Mouse (Mus musculus) ES-E14 (cell line): ENCODE measurements around the gene Nlrc3. TPM values are rescaled to one million over a fixed set of nuclear protein-coding genes. Genes with fewer than 3 reads are reported as not detected.

ENCODE experiments used
- DNase-seq: peaks from one replicate; pipeline ENCODE4 v3.0.0-alpha.2; 2013; ENCODE audit warnings: low read depth, low spot score
- H3K27ac ChIP-seq: 2 replicates; pipeline ENCODE4 v1.5.1; 2012; ENCODE audit warnings: low read depth, mild to moderate bottlenecking, low read length, moderate library complexity, mixed read lengths; ENCODE audit not compliant: poor library complexity, insufficient read depth, severe bottlenecking
- H3K36me3 ChIP-seq: 2 replicates; pipeline ENCODE4 v1.6.1; 2012; ENCODE audit warnings: mild to moderate bottlenecking, low read length, moderate library complexity, mixed read lengths; ENCODE audit not compliant: control insufficient read depth, poor library complexity, insufficient read depth, severe bottlenecking
- H3K4me1 ChIP-seq, 2 experiments: fragments of 150-350 bp in 1 of 2; sonication (generic) in 1 of 2; 2 replicates each; pipeline ENCODE4 v1.6.1; 2012; ENCODE audit warnings: low read length in 2 of 2, mild to moderate bottlenecking in 1 of 2, mixed read lengths in 1 of 2; ENCODE audit not compliant: control insufficient read depth in 2 of 2, insufficient read depth in 2 of 2, poor library complexity in 1 of 2
- H3K4me3 ChIP-seq, 2 experiments: fragments of 150-350 bp in 1 of 2; sonication (generic) in 1 of 2; 2 replicates each; pipeline ENCODE4 v1.5.1; 2012; ENCODE audit warnings: low read length in 2 of 2, low read depth in 1 of 2, mild to moderate bottlenecking in 1 of 2, mixed read lengths in 1 of 2; ENCODE audit not compliant: insufficient read depth in 1 of 2, poor library complexity in 1 of 2, severe bottlenecking in 1 of 2
- H3K9ac ChIP-seq: 2 replicates; pipeline ENCODE4 v1.6.1; 2012; ENCODE audit warnings: low read depth, mild to moderate bottlenecking, low read length, mixed read lengths; ENCODE audit not compliant: poor library complexity, insufficient read depth, severe bottlenecking
- H3K9me3 ChIP-seq: fragments of 150-350 bp; sonication (generic); 2 replicates; pipeline ENCODE4 v1.6.1; 2012; ENCODE audit warnings: low read depth, mild to moderate bottlenecking, low read length; ENCODE audit not compliant: control insufficient read depth, insufficient read depth
- CHD2 ChIP-seq: IDR thresholded peaks from 2 replicates; pipeline ENCODE4 v1.6.1; 2014; ENCODE audit warnings: mild to moderate bottlenecking, low read depth, low read length, inconsistent platforms
- HCFC1 ChIP-seq: IDR thresholded peaks from 2 replicates; pipeline ENCODE4 v1.6.1; 2012; ENCODE audit warnings: low read length, inconsistent platforms, borderline replicate concordance; ENCODE audit not compliant: insufficient read depth
- MAFK ChIP-seq: IDR thresholded peaks from 2 replicates; pipeline ENCODE4 v1.6.1; 2014; ENCODE audit warnings: mild to moderate bottlenecking, low read depth, low read length, inconsistent platforms; ENCODE audit not compliant: insufficient read depth
- ZC3H11A ChIP-seq: IDR thresholded peaks from 2 replicates; pipeline ENCODE4 v1.6.1; 2012; ENCODE audit warnings: low read depth, mild to moderate bottlenecking, inconsistent platforms, low read length, borderline replicate concordance
- ZNF384 ChIP-seq: IDR thresholded peaks from 2 replicates; pipeline ENCODE4 v1.6.1; 2012; ENCODE audit warnings: low read depth, low read length, inconsistent platforms
- in situ Hi-C, 2 experiments: fragments of 600-800 bp; cut with MboI; formaldehyde crosslinking; loops; one replicate each; pipeline ENCODE4 v1.15.1; 2025; ENCODE audit warnings: low sequenced_read_pairs in 2 of 2, inconsistent platforms in 1 of 2; ENCODE audit not compliant: unreplicated experiment in 2 of 2
- total RNA-seq: library from RNA; depleted of rRNA; stranded (reverse); fragments of 300-350 nt; gene quantifications from 2 replicates; pipeline ENCODE4 v1.2.3, GENCODE M21; 2012

The Nlrc3 gene
- total RNA-seq, 1 experiment, result 2.1 TPM

DNA sequence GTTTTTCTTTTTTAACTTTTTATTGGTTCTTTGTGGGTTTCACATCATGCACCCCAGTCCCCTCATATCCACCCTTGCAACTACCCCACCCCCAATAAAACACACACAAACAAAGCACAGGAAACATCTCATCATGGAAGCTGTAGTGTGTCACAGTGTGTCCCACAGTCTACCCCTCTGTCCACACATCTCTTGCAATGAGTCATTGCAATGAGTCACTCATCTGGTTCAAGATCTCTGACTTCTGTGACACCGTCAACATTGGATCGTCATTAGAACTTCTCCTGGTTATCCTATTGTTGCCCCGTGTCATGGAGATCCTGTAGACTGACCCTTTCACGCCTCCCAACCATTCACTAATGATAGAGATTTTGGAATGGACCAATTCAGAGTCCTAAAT is 41.7 kb downstream of the Nlrc3 start:
- no peak overlapping the region for H3K4me3 ChIP-seq
- TF ChIP-seq ZC3H11A (no peak), HCFC1 (no peak), ZNF384 (no peak), MAFK (no peak), CHD2 (no peak)
- H3K9me3 ChIP-seq, result no peaks in the 10 kb centered on the region
- H3K36me3 ChIP-seq, result peaks cover 8% of the 10 kb centered on the region; the same call in 1 of the 2 replicates
- no peak overlapping the region for H3K9ac ChIP-seq
- peaks cover 0 to 2% of the 10 kb centered on the region in 2 experiments; a peak in 1 of 4 replicates for H3K4me1 ChIP-seq
- no peak overlapping the region for H3K27ac ChIP-seq
- in situ Hi-C loops, result no loop called here
- no peak for DNase-seq

DNA sequence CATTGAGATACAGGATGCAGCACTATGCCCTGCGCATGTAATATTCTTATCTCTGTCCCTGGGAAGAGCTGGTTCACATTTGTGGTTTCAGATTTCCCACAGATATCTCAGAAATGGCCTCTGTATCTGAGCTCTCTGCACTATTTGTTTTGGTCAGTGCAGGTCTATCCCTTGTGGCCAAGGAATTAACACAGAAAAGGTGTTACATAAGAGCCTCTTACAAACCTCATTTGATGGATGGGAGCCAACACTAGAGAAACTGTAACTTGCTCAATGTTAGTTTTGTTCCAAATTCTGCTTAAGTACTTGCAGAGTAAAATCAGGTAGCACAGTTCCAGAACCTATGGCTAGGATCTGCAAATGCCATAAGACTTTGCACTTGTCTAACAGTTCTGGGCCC is 42.3 kb downstream of the Nlrc3 start:
- no peak for TF ChIP-seq MAFK
- no peak for TF ChIP-seq ZC3H11A
- no peak for TF ChIP-seq HCFC1
- no peak for TF ChIP-seq CHD2
- TF ChIP-seq ZNF384, result no peak
- no peak overlapping the region for H3K27ac ChIP-seq
- no peak overlapping the region for H3K4me3 ChIP-seq
- no peaks in the 10 kb centered on the region for H3K9me3 ChIP-seq
- DNase-seq, result no peak
- peaks cover 8% of the 10 kb centered on the region; the same call in 1 of the 2 replicates for H3K36me3 ChIP-seq
- in situ Hi-C loops, result no loop called here
- no peak overlapping the region for H3K9ac ChIP-seq
- peaks cover 1 to 2% of the 10 kb centered on the region in 2 experiments; a peak in 1 of 4 replicates for H3K4me1 ChIP-seq

DNA sequence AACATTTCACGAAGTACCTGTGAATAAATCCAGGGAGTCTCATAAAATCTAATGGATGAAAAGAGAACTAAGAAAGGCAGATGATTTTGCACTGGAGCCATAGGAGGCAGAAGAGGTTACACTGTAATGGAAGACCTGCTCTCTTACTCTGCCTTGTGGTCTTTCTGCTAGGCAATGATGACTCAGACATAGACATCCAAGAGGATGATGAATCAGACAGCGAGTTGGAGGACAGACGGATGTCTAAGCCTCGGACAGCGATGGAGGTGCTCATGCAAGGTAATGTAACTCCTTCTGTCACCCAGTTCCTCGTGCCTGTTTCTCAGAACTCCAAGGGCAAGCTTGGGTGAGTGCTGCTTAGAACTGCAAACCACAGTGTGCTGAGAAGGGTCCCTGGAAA is 42.9 kb downstream of the Nlrc3 start:
- H3K4me1 ChIP-seq, result peaks cover 2% of the 10 kb centered on the region in 2 experiments; a peak in 1 of 4 replicates
- in situ Hi-C loops, result no loop called here
- H3K9ac ChIP-seq, result no peak overlapping the region
- no peak overlapping the region for H3K4me3 ChIP-seq
- no peak for TF ChIP-seq ZC3H11A
- no peak for TF ChIP-seq CHD2
- no peak for TF ChIP-seq ZNF384
- no peak for TF ChIP-seq MAFK
- TF ChIP-seq HCFC1, result no peak
- DNase-seq, result no peak
- no peaks in the 10 kb centered on the region for H3K9me3 ChIP-seq
- peaks cover 8% of the 10 kb centered on the region; the same call in 1 of the 2 replicates for H3K36me3 ChIP-seq
- H3K27ac ChIP-seq, result no peak overlapping the region

DNA sequence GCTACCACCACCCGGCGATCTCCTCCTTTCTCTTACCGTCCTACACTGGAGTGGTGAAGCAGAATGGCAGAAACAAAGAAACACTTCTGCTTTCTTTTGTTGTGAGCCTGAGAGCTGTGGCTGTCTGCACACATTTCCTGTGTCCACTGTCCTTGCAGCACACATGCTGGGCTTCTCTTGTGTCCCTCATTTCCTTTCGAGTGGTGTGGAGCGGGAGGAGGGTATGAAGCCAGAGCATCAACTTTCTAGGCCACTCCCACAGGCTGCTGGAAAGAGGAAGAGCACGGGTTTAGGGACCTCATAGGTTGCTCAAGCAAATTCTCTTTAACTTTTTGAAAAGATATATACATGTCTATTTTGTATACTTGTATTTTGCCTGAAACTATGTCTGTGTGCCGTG is 47.3 kb downstream of the Nlrc3 start:
- no peak for DNase-seq
- Histone ChIP-seq H3K4me3 (no peak overlapping the region), H3K36me3 (peaks cover 3% of the 10 kb centered on the region; the same call in 1 of the 2 replicates), H3K9ac (no peak overlapping the region), H3K4me1 (peaks cover 2% of the 10 kb centered on the region in 2 experiments; a peak in 1 of 4 replicates), H3K27ac (no peak overlapping the region), H3K9me3 (no peaks in the 10 kb centered on the region)
- TF ChIP-seq ZC3H11A (no peak), MAFK (no peak), HCFC1 (no peak), ZNF384 (no peak), CHD2 (no peak)
- in situ Hi-C loops, result no loop called here

DNA sequence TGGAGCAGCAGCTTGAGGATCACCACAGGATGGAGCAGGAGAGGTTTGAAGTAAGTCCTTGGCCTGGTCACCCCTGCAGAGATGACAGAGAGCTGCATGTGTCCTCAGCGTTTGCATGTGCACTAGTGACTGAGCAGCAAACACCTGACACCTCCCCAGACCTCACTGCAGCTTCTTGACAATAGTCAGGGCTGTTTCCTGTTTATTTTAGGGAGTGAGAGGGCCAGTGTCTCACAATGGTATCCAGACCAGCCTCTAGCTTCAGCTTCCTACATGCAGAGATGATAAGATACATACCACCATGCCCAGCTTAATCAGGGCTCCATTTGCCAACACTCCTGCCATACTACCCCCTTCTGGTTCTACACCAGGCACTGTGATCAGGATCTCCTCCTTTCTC is 47.9 kb downstream of the Nlrc3 start:
- H3K27ac ChIP-seq, result no peak overlapping the region
- H3K4me3 ChIP-seq, result no peak overlapping the region
- H3K9me3 ChIP-seq, result no peaks in the 10 kb centered on the region
- peaks cover 2% of the 10 kb centered on the region in 2 experiments; a peak in 1 of 4 replicates for H3K4me1 ChIP-seq
- peaks cover 5% of the 10 kb centered on the region; the same call in 1 of the 2 replicates for H3K36me3 ChIP-seq
- DNase-seq, result no peak
- in situ Hi-C loops, result no loop called here
- TF ChIP-seq MAFK (no peak), ZNF384 (no peak), HCFC1 (no peak), ZC3H11A (no peak), CHD2 (no peak)
- H3K9ac ChIP-seq, result no peak overlapping the region
